Mouse (Mus musculus) gastrocnemius, postnatal 14 days (tissue): ENCODE data around the gene Xlr5c. TPM values are rescaled to one million over a fixed set of nuclear protein-coding genes. Genes with fewer than 3 reads are reported as not detected.
"Not testable (repeated sequence)": the region's sequence is repeated elsewhere in the genome, so short reads cannot be mapped to it uniquely, and the experiment has no call there.

Experiments
- DNase-seq: peaks from one replicate; pipeline ENCODE4 v3.0.0; 2021; ENCODE audit warnings: mixed read lengths
- intact Hi-C: fragments of 180-260 bp; cut with DNase I; formaldehyde crosslinking; loops from one replicate; pipeline ENCODE4 v1.15.1; 2025; ENCODE audit warnings: low total_unique reads
- long read RNA-seq, 2 experiments: library from polyadenylated mRNA; stranded (forward); transcript quantifications; one replicate each; pipeline ENCODE4 v2.0.0; 2021
- total RNA-seq, 2 experiments: library from RNA; stranded (reverse); gene quantifications; 2 replicates each; pipeline ENCODE4 v1.2.3; 2021

Gene Xlr5c
- not detected for total RNA-seq
- long read RNA-seq, experiment 1 = 0 reads
- long read RNA-seq, experiment 2 = 0 reads

DNA sequence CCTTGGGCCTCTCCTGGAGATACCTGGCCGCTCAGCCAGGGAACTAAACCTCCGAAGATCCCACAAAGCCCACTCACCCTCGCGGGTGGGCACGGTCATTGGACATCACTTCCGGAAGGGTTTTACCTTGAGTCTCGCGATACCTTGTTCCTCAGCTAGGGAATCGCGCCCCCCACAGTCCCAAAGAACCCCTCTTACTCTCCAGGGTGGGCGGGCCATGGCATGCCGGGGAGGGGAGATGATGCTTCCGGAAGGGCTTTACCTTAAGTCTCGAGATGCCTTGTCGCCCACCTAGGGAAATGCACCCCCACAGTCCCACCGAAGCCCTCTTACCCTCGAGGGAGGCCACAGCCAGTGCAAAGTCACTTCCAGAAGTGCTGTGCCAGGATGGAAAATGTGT, at the start of gene Xlr5c, which contains the start of gene Xlr5a:
TSS of gene Xlr5c (minus strand) at position 101 of the 400 bp plus-strand sequence.
TSS of gene Xlr5a (minus strand) at position 101 of the 400 bp plus-strand sequence.
- DNase-seq, intact Hi-C loops: not testable (repeated sequence)

DNA sequence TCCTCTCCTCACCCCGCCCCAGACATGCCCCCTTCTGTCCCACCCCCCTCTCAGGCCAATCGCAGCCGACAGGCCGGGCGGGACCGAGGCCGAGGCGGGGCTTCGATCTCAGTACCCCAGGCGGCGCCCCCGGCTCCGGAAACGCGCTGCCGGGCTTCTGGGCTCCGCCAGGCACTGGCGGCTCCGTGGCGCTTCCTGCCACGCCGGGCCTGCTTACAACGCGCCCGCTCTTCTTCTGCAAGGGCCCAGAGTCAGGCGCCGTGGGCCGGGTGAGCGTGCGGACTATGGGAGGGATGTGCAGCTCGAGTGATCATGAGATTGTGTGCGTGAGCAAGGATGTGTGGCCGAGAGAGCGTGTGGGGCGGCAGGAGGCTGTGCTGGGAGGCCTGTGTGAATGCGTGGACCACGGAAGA, 49.7 kb upstream of the Xlr5c start, which contains the start of gene Zfp275:
TSS of gene Zfp275 (plus strand) at position 139 of the 413 bp plus-strand sequence.
- peak; percentile 77 for DNase-seq
- intact Hi-C loops = no loop called here

GRCm38 (mm10) chrX:73342068-73342467, 49.3 kb upstream of the Xlr5c start:
- intact Hi-C loops = no loop called here
- DNase-seq = no peak

DNA sequence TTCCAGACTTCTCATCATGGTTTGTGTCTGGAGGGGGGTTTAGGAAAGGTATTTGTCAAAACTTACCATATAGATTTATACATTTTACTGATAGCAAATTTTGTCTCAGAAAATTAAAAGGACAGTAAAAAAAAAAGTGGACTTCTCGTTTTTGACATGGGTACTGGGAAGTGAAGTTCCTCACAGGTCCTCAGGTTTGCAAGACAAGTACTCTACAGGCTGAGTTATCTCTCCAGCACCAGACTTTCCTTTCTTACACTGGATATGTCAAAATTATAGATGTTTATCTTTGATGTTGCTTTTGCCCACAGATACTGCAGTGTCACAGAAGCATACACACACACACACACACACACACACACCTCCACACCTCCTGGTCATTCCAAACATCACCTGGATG, 48.7 kb upstream of the Xlr5c start:
- intact Hi-C loops = no loop called here
- no peak for DNase-seq

DNA sequence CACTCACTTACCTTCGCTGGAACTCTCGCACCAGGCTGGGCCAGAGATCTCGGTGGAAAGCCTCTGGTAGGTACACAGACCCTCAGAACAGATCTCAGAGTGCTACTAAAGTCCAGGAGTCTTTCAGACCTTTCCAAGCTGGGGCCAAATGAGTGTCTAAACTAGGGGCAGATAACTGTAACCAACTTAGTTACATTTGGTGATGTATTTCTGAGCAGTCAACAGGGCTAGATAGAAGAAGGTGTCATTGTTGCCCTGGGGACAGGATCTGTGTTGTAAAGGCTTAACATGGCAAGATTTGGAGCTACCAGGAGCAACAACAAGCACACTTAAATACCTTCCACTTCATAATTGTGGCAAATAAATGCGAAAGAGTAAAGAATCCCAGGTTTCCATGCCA, 44.0 kb upstream of the Xlr5c start, which contains the start of gene Gm45015:
TSS of gene Gm45015 (minus strand) at position 101 of the 400 bp plus-strand sequence.
- no peak for DNase-seq
- intact Hi-C loops = no loop called here

GRCm38 (mm10) chrX:73333548-73333947, 40.8 kb upstream of the Xlr5c start:
- intact Hi-C loops = no loop called here

GRCm38 (mm10) chrX:73327215-73327614, 34.4 kb upstream of the Xlr5c start:
- intact Hi-C loops = no loop called here

More at GRCm38 (mm10) chrX:73333548-73333947, 40.8 kb upstream of the Xlr5c start:
- no peak for DNase-seq

GRCm38 (mm10) chrX:73321029-73321428, 28.3 kb upstream of the Xlr5c start:
- DNase-seq = no peak
- intact Hi-C loops = no loop called here

More at GRCm38 (mm10) chrX:73327215-73327614, 34.4 kb upstream of the Xlr5c start:
- DNase-seq = no peak

GRCm38 (mm10) chrX:73312522-73312921, 19.7 kb upstream of the Xlr5c start:
- no peak for DNase-seq
- intact Hi-C loops = loop anchor here (10.0 kb wide), 1 partner anchor 122 kb away; the partner anchor contains the start of gene Trex2

DNA sequence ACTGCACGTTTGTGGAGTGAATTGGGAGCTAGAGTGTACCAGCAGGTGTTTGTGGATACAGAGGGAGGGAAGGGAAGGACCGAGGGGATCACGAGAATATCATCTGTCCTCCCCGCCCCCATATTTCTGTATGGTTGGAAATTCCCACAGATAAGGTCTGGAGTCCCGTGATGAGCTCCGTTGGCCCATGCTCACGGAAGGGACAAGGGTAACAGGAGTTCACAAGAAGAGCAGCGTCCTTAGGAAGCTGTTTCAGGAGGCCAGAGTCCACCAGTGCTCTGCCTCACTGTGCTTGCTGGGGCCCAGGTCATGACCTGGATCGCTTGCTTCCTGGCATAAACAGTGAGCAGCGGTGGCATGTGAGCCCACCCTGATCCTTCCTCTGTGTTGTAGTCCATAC, 3.0 kb upstream of the Xlr5c start:
- intact Hi-C loops, DNase-seq: not testable (repeated sequence)

DNA sequence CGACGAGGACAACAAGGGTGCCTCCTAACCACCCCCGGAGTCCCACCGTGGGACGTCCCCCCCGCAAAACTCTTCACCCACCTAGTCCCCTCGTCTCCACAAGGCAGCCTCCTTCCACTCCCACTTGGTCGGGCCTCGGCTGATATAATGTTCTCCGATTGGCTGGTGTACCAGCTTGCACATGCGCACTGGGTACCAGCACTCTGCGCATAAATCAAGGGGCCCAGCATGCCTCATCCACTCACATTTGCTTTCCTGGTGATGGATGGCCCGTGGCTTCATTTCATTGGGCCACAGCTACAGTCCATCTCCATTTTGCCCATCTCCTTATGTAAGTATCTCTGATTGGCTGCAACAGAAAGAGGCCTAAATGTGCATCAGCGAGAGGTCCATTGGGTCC, 27.5 kb downstream of the Xlr5c start, which contains the start of gene Xlr3c:
TSS of gene Xlr3c (minus strand) at position 121 of the 400 bp plus-strand sequence.
- intact Hi-C loops = not testable (repeated sequence)

DNA sequence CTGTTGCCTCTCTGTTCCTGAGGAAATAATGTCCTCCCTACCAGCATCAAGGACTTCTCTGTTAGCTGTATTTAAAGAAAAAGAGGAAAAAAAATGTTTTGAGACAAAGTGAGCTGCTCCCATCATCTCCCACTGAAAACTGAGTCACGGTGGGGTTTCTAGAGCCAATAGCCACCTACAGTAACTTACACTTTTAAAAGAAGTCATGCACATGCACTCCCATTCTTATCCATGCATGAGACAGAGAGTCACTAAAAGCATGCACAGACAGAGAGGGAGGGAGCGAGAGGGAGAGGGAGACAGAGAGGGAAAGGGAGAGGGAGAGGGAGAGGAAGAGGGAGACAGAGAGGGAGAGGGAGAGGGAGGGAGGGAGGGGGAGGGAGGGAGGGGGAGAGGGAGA, 30.3 kb downstream of the Xlr5c start:
- intact Hi-C loops, DNase-seq: not testable (repeated sequence)

More for the DNA sequence above, 27.5 kb downstream of the Xlr5c start, which contains the start of gene Xlr3c:
- DNase-seq = not testable (repeated sequence)

DNA sequence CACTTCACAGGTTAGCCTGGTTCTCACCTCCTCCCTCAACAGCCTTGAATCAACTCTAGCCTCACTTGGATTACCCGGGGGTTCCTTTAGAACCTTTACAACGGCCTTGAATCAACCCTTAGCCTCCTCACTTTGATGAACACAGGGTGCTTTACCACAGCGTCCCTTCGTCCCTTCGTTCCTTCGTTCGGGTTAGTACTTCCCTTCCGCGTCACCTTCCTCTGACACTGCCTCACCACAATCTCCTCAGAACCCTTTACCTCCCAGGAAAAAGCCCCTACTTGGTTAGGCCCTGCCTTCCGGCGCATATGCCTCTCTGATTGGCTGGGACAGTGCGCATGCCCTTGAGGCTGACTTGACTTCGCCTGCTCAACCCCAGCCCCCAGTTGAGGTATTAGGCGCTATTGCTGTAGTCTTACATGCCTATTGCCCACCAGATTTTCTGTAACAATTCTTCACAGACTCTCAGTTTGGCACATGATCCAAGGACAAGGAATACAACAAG, 49.9 kb downstream of the Xlr5c start, which contains the start of gene Xlr4c:
TSS of gene Xlr4c (minus strand) at position 310 of the 505 bp plus-strand sequence.
- DNase-seq, intact Hi-C loops: not testable (repeated sequence)

Other genes starting within 250 kb of the Xlr5c start
- not detected for gene Pnma3, start 228.2 kb downstream of the Xlr5c start, total RNA-seq
- gene Xlr4a, start 210.5 kb downstream of the Xlr5c start, total RNA-seq = under 1 TPM in 1 of 2 experiments, not detected in 1; 0.82 TPM
- gene Xlr3a, start 195.9 kb downstream of the Xlr5c start, total RNA-seq = under 1 TPM; 0.38 to 0.68 TPM
- not detected for gene Gm14685, start 175.9 kb downstream of the Xlr5c start, total RNA-seq
- gene Xlr5b, start 144.2 kb downstream of the Xlr5c start, total RNA-seq = not detected
- not detected for gene DXBay18, start 143.5 kb downstream of the Xlr5c start, total RNA-seq
- gene Spin2d, start 116.0 kb downstream of the Xlr5c start, total RNA-seq = not detected
- 1 to 10 TPM; 2.7 to 4.8 TPM for gene Xlr3b, start 100.8 kb downstream of the Xlr5c start, total RNA-seq
- not detected for gene Xlr4b, start 78.6 kb downstream of the Xlr5c start, total RNA-seq
- gene F8a, start 64.7 kb downstream of the Xlr5c start, total RNA-seq = 1 to 10 TPM; 7.2 to 8.6 TPM
- not detected for gene Xlr4c, start 49.8 kb downstream of the Xlr5c start, total RNA-seq
- gene Xlr3c, start 27.6 kb downstream of the Xlr5c start, total RNA-seq = under 1 TPM in 1 of 2 experiments, not detected in 1; 0.31 TPM
- not detected for gene Xlr5a, start within 50 bp of the Xlr5c start, total RNA-seq
- gene Gm45015, start 43.9 kb upstream of the Xlr5c start, total RNA-seq = not detected
- gene Zfp275, start 49.6 kb upstream of the Xlr5c start, total RNA-seq = 1 to 10 TPM; 5.5 to 6.1 TPM
- gene Gm18336, start 105.8 kb upstream of the Xlr5c start, total RNA-seq = not detected
- gene Zfp92, start 118.1 kb upstream of the Xlr5c start, total RNA-seq = under 1 TPM; 0.04 TPM
- gene Trex2, start 142.4 kb upstream of the Xlr5c start, total RNA-seq = not detected
- 10 to 100 TPM; 15.7 to 20.4 TPM for gene Haus7, start 166.1 kb upstream of the Xlr5c start, total RNA-seq
- gene Bgn, start 190.6 kb upstream of the Xlr5c start, total RNA-seq = 100 to 1,000 TPM; 213 to 236 TPM
- 1 to 10 TPM; 8.2 to 8.7 TPM for gene Atp2b3, start 210.1 kb upstream of the Xlr5c start, total RNA-seq